Mouse (Mus musculus): Measurements from ENCODE around the gene Pknox2.

Pknox2 gene

DNA sequence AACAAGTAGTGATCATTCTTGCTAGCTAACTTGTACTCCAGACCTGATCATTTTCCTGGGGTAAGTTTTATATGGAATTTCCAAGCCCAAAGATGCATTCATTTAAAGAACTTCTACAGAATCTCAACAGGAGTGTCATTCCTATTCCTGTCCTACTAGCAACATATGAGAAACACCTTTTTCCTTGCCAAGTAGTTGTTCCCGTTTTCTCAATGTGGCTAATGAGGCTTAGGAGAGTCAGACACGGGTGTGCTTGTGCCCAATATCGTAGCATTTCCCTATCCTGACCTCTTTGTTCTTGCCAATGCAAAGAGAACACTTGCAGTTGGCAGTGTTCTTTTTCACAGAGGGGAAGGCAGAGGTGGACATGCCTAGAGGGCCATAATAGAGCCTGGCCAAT, 157.2 kb downstream of the Pknox2 start:
- no peak for DNase-seq (ENCODE audit: low spot score)

DNA sequence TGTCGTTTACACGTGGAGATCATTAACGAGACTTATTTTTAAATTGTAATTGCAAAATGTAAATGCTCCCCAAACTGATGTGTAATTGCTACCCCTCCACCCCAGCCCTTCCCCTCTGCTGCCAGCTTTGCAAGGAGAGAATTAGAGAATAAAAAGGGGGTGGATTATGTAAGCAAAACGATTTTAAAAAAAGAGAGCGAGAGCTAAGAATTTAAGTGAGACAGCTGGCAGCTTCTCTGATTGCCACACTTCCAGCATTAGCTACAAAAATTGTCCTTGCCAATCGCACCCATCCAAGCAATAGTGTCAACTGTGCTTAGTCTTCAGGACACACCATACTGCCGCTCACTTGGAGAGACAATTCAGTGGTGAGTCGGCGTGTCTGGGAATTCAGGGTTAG, 162.0 kb downstream of the Pknox2 start:
- no peak for DNase-seq (ENCODE audit: low spot score)

DNA sequence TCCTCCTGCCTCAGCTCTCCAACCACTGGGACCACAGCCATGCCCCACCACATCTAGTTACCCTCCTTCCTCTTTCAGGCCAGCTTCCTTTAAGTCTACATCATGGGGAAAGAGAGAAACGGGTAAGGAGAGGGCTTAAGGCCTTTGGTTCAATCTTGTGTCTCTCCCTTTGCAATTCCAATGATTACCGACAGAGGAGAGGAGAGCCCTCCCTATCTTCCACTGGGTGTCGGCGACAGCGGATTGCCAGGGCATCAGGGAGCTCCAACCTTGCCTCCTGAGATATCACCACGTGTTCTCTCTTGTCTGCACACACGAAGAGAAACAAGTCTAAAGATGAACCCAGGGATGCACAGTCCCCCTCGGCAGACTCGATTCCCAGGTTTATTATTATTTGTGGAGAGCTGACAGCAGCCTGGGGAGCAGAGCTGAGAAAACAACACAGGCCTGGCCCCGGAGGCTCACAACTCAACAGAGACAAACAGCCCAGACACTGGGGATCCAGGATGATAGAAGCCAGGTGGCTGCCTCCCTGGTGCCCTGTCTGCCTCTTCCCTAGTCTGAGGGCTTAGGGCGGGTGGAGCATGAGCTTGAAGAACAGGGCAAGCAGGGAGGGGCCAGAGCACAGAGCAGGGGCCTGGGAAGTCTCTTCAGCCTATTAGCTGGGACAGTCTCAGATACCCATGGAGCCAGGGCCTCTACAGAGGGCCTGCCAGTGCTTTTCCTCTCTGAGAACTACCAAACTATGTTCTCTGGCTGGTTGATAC, 170.4 kb downstream of the Pknox2 start:
- no peak for DNase-seq (ENCODE audit: low spot score)

DNA sequence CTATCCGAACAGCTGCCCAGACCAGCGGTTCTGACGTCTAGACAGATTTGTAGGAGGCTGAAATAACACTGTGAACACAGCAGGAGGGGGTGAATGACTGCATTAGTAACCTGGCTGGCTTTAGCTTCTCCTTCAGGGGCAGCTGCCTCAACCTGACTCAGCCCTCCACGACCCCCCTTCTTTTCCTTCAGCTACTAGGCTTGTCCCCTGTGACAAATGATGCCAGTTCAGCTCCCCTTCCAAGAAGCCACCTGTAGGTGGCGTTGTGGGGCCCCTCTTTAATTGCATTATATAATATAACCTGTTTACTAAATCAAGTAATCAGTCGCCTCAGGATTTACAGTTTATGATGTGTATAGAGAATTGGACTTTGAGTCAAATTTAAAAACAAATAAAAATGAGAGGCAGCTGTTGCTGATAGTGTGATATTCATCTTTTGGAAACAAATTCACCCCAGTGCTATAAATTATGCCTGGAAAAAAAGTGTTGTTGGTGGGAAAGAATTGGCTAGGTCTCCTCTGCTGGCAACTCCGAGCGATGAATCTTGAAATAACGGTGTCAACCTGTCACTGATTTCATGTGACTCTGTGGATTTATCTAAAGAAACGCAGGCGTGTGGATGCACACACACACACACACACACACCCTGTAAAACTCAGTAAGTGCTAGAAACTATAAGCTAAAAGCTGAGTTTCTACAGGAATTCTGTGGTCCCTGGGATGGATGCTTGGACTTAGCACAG, 173.6 kb downstream of the Pknox2 start:
- no peak for DNase-seq (ENCODE audit: low spot score)

DNA sequence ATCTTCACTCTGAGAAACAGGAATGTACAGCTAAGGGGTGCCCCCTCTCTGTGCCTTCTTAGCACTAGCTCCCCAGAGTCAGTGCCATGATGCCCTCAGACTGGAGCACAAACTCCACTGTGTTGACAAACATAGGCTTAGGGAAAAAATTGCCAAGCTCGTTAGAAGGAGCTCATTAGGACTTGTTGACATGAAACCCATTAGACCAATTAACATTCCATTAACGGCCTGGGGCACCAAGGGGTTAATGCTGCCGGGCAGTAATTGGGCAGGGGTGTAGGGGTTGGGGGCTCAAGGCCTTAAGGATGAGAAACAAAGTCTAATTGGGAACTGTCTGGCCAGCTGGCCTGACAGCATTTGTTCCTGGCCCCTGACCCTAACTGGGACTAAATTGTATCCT, 175.1 kb downstream of the Pknox2 start:
- DNase-seq (ENCODE audit: low spot score) = no peak

DNA sequence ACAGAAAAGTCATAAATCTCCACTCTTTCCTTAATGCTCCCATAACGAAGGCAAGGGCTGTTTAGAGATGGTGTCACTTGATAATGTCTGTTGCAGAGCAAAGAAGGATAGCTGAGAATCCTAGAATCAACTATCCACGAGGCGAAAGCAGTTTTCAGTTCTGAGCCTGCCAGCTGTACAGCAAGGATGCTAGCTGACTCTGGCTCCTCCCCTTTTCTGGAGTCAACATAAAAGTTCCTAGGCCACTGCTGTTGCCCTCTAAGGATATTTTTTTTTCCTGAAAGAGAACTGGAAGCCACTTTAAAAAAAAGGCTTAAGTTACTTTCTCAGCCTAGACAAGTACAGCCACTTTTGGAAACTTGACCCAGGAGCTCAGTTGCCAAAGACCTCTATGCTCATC, 176.1 kb downstream of the Pknox2 start:
- no peak for DNase-seq (ENCODE audit: low spot score)

DNA sequence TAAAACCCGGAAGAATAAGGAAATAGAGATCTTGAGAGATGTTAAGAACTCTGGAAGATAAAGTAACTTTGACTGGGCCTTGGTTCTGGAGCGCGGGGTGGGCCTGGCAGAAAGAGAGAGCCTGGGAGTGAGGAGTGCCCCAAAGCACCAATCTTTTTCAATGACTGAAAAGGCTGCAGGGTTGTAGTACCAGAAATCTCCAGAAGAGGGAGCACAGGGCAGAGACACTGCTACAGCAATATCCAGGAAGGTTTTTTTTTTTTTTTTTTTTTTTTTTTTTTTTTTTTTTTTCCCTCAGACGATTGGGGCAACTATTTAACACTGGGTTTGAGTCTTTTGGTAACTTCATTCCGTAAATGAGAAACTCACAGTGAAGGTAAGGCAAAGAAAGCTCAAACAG, 176.6 kb downstream of the Pknox2 start:
- peak; percentile 84 for DNase-seq (ENCODE audit: low spot score)

DNA sequence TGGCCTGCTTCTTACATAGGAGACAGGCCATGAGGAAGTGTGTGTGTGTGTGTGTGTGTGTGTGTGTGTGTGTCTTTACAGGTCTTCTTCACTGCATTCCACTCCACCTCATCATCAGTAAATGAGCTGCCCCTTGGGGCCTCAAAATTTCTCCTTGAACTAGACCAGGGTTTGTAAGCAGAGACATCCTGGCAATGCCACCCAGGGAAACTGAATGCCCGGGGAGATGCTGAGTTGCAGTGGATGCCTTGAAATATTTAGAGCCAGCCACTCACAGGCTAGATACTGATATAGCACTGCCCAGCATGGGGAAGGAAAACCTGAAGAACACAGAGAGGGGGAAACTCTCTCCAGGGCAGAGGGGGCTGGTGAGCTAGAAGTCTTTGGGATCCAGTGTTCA, 178.1 kb downstream of the Pknox2 start:
- no peak for DNase-seq (ENCODE audit: low spot score)

DNA sequence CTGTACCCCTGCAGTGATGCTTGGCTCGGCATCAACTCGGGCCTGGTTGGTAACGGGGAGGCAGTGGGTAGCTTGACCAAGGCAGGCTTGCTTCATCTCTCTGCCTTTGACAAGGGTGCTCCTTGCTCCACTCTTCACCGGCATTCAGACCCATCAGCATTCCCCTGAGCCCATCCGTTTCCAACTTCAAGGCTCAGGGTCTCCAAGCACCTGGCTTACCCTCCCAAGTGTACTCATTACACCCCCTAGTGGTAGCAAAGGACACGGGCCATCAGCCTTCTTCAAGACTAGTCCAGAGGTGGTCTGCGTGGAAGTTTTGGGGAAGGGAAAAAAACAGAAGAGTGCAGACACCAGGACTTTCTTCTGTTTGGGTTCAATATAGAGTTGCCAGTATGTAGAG, 178.5 kb downstream of the Pknox2 start:
- peak; percentile 24 for DNase-seq (ENCODE audit: low spot score)

DNA sequence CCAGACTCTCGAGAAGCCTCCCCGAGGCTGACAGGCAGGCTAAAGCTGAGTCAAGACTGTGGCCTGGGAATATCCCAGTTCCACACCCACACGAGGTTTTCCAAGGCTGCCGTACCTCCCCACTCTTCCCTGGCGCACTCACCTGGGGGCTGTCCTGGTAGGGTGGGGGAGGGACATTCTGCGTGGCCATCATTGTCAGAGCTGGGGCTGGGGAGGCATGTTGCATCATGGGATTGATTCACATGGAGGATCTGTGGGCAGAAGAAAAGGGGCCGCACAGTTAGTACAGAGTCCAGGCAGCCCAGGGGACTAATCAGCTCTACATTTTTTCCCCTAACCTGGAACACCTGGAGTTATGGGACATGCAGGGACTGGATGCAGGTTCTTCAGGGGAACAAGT, 179.0 kb downstream of the Pknox2 start:
- DNase-seq (ENCODE audit: low spot score) = no peak

DNA sequence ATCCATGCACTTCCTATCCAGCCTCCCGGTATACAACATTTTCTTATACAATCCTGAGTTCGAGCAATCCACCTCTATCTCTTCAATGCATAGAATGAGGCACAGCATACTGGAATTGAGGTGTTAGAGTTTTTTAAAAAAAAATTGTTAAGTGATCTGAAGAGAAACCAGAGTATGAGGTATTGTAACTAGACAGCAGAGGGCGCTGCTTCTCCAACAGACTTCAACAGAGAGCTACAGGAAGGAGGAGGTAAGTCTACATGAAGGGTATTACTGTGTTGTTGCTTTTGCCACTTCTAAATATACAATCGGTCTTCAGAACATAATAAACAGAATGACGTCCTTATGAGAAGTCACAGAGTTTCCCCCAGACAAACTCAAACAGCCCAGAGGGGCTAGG, 181.5 kb downstream of the Pknox2 start:
- no peak for DNase-seq (ENCODE audit: low spot score)

DNA sequence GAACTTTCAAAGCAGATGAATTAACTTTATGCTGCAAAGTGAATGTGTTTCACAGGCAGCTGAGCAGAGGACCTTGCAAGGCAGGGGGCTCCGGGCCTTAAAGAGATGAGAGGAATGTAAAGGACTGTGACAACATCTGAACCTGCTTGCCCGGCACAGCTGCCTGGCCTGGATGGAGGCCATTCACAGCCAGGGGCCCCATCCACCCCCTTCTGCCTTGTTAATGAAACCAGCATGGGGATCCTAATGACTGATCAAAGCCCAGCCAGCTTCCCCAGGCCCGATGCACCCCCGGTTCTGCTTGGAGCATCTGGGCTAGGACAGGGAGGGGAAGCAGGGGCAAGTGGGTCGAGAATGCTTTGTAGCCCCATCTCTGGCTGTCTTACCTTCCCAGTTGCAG, 183.0 kb downstream of the Pknox2 start:
- DNase-seq (ENCODE audit: low spot score) = no peak

DNA sequence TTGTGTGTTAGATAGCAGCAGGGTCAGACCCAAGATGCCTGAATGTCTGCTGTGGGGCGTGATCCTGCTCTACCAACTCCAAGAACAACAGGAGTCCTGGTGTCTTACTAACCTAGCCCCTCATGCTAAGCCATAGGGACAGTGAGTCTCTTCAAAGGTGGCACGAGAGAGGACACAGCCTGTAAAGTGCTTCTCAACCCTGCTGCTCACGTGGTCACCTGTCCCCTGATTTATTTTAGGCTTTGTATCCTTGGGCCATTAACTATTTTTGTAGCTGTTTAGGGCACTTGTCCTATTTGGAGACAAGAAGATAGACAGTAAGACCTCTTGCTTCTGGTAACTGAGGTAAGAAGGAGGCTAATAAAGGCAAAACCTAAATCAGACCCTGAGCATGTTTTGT, 183.7 kb downstream of the Pknox2 start:
- no peak for DNase-seq (ENCODE audit: low spot score)

DNA sequence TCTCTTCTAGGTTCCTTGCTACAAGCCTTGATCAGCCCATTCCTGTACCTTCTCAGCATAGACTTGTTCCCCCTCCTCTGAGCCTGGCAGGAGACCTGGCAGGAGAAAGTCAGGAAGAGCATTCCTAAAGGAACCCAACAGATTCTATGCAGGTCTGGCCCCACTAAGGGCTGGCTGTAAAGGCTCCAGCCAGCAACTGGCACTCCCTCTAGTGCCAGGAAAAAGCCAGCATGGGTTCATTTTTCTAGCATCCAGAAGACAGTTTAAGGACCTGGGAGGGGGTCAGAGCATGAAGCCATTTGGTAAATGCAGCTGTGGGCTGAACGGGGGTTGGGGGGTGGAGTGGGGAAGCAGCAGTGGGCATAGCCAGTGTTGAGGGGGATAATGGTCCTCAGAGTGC, 185.3 kb downstream of the Pknox2 start:
- DNase-seq (ENCODE audit: low spot score) = no peak

DNA sequence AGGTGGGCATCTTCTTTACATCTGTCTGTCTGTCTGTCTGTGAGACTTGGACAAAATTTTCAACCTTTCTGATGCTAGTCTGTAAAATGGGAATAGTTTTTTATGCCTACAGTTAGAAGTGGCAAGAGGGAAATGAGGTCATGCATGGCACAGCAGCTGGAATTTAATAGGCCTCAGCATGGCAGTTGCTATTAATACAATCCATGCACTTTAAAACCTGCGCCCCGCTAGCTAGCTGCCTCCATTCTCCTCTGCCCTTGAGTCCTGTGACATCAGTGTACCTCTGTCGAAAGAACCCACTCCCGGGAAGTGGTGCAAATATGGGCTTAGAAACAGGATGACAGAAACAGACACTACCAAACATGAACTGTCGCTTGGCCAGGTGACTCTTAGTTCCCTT, 186.1 kb downstream of the Pknox2 start:
- DNase-seq (ENCODE audit: low spot score) = no peak

DNA sequence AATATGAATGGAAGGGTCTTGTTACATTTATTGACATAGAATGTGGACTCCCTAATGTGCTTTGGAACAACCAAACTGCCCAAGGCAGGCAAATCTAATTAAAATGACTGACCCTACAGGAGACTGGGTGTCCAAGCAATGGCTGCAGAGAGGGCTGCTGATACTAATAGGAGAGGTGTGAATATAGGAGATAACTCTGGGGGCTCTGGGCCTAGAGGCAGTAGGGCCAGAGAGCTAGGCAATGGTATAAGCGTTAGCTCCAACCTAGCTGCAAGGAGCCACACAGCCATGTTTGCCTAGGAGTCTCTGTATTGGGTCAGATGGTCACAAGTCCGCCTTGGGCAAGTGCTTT, 196.1 kb downstream of the Pknox2 start:
- DNase-seq (ENCODE audit: low spot score) = no peak

DNA sequence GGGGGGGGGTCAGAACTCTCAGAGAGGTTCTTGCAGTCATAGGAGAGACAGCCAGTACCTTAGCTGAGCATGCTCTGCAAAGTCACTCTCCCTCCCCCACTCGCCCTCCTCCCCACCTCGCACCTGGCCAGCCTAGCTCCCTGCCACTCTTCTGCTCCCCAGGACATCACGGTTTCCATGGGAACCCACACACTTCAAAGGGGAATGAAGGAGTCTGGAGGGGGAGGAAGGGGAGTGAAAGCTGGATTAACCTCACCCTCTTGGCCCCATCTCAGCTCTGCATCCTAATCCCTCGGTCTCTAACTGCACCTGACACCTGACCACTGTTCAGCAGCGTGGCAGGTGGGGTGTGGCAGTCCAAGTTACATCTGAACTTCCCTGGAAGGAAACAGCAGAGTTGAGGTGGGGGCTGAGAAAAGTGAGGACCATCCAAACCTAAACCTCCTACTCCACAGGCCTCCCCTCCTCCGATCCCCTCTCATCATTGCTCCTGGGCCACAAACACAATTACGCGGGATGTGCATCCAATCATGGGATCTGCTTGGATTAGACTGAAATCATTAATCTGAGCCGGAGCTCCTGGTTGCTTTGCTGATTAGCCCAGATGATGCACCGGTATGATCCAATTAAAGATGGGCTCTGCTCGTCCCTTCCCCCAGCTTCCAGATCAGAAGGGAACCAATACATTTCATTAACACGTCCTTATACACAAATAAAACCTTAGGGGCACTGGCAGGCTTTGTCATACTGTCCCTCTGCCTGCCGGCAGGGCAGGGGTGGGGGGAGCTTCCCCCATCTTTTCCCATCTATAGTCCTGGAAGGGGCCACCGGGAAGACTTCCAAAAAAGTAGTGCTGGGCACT, 196.7 kb downstream of the Pknox2 start:
- no peak for DNase-seq (ENCODE audit: low spot score)

DNA sequence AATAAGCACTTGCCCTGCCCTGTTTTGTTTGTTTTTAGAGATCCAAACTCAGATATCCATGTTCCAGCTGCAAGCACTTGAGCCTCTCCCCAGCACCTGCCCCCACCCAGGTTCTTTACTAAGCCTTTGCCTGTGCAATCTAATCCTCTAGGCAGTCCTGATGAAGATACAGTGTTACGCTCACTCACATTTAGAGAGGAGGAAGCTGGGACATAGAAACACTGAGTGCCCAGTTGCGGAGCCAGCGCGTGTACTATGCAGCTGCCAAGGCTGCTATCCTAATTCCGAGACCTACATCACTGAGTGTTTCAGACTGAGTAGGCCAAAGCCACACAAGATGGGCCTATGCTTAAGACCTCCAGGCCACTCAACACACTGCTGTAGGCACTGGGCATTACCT, 199.0 kb downstream of the Pknox2 start:
- DNase-seq (ENCODE audit: low spot score) = no peak

DNA sequence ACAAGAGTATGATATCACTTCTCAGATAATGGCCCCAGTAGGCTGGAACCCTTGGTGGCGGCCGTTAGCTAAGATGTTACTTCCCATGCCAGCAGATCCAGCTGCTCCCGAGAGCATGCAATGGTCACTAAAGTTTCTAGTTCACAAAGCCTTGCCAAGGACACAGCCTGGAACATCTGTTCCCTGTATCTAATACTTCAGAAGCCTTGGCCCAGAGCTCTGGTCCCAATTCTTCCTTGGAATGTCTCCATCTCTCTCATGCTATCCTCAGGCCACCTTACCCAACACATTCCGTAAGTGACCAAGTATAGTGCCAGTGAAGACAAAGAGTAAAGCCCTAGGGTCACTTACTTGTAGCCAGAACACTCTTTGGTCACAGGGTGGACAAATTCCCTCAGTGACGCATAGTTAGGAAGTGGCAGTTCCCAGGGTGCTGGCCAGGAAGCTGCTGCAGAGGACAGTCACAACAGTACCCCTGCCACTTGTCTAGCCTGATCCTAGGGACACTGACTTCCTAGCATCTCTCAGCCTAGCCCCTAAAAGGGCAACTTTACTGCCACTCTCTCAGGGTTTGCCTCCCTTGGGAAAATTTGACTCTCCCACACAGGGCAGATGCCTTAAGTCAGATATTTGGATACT, 200.0 kb downstream of the Pknox2 start:
- no peak for DNase-seq (ENCODE audit: low spot score)

DNA sequence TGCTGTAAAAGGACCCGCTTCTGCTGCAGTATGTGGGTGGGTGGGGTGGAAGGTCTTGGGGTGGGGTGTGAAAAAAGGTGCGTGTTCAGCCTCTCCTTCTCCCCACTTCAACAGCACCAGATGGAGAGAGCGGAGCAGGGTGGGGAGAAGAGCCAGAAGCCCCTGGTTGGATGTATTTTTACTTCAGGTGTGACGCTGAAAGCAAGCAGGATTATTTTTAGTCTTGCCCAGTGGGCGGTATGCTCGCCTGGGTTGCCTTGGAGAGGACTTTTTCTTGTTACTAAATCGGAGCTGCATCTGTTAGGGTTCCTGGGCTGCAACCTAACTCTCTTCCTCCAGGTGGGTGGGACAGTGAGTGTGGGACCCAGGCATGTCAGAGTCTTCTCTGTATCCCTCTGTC, 202.4 kb downstream of the Pknox2 start:
- no peak for DNase-seq (ENCODE audit: low spot score)

DNA sequence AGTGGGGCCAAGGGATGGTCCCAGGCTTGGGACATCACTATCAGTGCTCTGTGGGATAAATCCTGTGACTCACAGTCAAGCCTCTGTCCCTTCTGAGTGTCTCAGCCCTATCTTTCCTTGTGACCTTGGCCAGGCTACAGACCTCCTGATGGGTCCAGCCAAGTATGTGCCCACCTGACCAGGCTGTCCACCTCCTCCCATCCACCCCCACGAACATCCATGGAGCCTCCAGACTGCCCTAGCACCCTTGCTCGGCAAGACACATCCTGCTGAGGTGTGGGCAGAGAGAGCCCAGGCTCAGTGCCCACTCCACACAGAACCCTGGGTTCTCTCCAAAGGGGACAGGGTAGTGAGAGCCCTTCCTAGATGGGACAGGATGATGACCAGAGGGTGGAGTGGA, 204.6 kb downstream of the Pknox2 start:
- DNase-seq (ENCODE audit: low spot score) = no peak

DNA sequence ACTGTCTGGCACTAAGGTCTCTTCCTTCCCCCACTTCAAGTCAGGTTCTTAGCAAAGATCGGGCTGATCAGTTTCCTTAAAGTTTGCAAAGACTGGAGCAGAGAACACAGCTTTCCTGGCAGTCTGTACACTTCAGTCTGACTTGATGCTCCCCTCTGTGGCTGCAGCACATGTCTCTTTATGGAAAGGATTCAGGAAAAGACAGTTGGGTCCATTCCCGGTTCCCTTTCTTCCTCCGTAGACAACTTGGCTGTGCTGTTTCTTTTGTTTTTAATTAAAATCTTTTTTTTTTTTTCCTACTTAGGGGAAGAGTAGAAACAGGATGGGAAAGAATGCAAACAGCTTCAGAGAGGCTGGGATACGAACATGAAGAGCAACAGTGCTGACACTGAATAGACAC, 205.1 kb downstream of the Pknox2 start:
- no peak for DNase-seq (ENCODE audit: low spot score)

DNA sequence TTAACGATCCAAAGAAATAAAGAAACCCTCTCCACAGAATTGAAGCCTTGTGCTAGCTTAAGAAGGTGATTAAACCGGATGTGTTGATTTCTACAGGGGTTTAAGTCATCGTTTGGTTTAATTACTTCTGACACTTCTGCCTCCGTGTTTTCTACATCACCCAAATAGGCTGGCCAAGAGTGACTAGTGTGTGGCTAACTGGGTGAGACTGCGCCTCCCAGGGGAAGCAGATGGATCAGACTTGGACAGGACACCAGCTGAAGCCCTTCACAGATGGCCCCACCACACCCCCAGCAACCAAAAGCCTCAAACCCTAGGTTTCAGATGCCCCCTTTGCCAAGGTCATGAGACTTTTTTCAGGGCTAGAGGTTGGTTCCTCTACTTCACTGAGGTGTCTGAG, 205.6 kb downstream of the Pknox2 start:
- DNase-seq (ENCODE audit: low spot score) = no peak
